Mouse (Mus musculus): Measurements from ENCODE around the gene Sec22c. TPM values are rescaled to one million over a fixed set of nuclear protein-coding genes. Genes with fewer than 3 reads are reported as not detected.
A peak's percentile ranks its signal among the peaks of the same experiment; 100 is the strongest.

The Sec22c gene
- polyA plus RNA-seq, 1 experiment from 2014 or later: 3.7 TPM

- DNase-seq (no peak), ATAC-seq (ENCODE audit: low read depth) (no peak)
- H3K9me3 ChIP-seq (replicated peaks): no peaks in the 10 kb centered on the region
- no peaks in the 10 kb centered on the region for H3K36me3 ChIP-seq
- peaks cover 25% of the 10 kb centered on the region for H3K4me1 ChIP-seq (replicated peaks)
- peak overlapping the region; percentile 21 for H3K4me3 ChIP-seq (replicated peaks)
- H3K9ac ChIP-seq: no peak overlapping the region
- H3K27ac ChIP-seq: no peak overlapping the region
- peaks cover 55% of the 10 kb centered on the region for H3K27me3 ChIP-seq
- WGBS (ENCODE audit: insufficient replicate concordance): 1% methylated on average over 28 of the region's 28 CpGs
- H3K4me2 ChIP-seq: peak overlapping the region; percentile 50
Observed at GRCm38 (mm10) chr9:121669348-121669791, 35.9 kb downstream of the Sec22c start.

- 58% methylated on average over 11 of the region's 11 CpGs for whole genome bisulfite sequencing (ENCODE audit: insufficient replicate concordance)
- Histone ChIP-seq H3K4me1 (replicated peaks) (peaks cover 25% of the 10 kb centered on the region), H3K4me3 (replicated peaks) (no peak overlapping the region), H3K27ac (no peak overlapping the region), H3K9me3 (replicated peaks) (no peaks in the 10 kb centered on the region), H3K9ac (no peak overlapping the region), H3K4me2 (no peak overlapping the region), H3K27me3 (peaks cover 55% of the 10 kb centered on the region), H3K36me3 (no peaks in the 10 kb centered on the region)
- no peak for DNase-seq
- ATAC-seq (ENCODE audit: low read depth): no peak
Observed at GRCm38 (mm10) chr9:121667822-121668221, 37.5 kb downstream of the Sec22c start.

GRCm38 (mm10) chr9:121666957-121667630 is 38.2 kb downstream of the Sec22c start:
- Histone ChIP-seq H3K4me3 (replicated peaks) (no peak overlapping the region), H3K9me3 (replicated peaks) (no peaks in the 10 kb centered on the region), H3K4me1 (replicated peaks) (peaks cover 21% of the 10 kb centered on the region), H3K36me3 (no peaks in the 10 kb centered on the region), H3K27me3 (peaks cover 55% of the 10 kb centered on the region), H3K27ac (no peak overlapping the region), H3K9ac (no peak overlapping the region), H3K4me2 (no peak overlapping the region)
- no peak for ATAC-seq (ENCODE audit: low read depth)
- WGBS (ENCODE audit: insufficient replicate concordance): 69% methylated on average over 16 of the region's 16 CpGs
- no peak for DNase-seq

- no peak overlapping the region for H3K27ac ChIP-seq
- no peak for ATAC-seq (ENCODE audit: low read depth)
- H3K4me2 ChIP-seq: no peak overlapping the region
- H3K4me1 ChIP-seq (replicated peaks): no peaks in the 10 kb centered on the region
- H3K36me3 ChIP-seq: no peaks in the 10 kb centered on the region
- no peak overlapping the region for H3K4me3 ChIP-seq (replicated peaks)
- H3K27me3 ChIP-seq: peaks cover 39% of the 10 kb centered on the region
- DNase-seq: no peak
- H3K9me3 ChIP-seq (replicated peaks): no peaks in the 10 kb centered on the region
- no peak overlapping the region for H3K9ac ChIP-seq
- WGBS (ENCODE audit: insufficient replicate concordance): 66% methylated on average over 5 of the region's 5 CpGs
Observed at GRCm38 (mm10) chr9:121664104-121664503, 41.2 kb downstream of the Sec22c start.

GRCm38 (mm10) chr9:121663467-121663866 is 41.8 kb downstream of the Sec22c start:
- Histone ChIP-seq H3K9me3 (replicated peaks) (no peaks in the 10 kb centered on the region), H3K27me3 (peaks cover 33% of the 10 kb centered on the region), H3K4me2 (no peak overlapping the region), H3K36me3 (no peaks in the 10 kb centered on the region), H3K27ac (no peak overlapping the region), H3K9ac (no peak overlapping the region), H3K4me1 (replicated peaks) (no peaks in the 10 kb centered on the region), H3K4me3 (replicated peaks) (no peak overlapping the region)
- WGBS (ENCODE audit: insufficient replicate concordance): 54% methylated on average over 6 of the region's 6 CpGs
- DNase-seq (no peak), ATAC-seq (ENCODE audit: low read depth) (no peak)

GRCm38 (mm10) chr9:121659791-121660190 is 45.5 kb downstream of the Sec22c start:
- no peak overlapping the region for H3K27ac ChIP-seq
- no peaks in the 10 kb centered on the region for H3K4me1 ChIP-seq (replicated peaks)
- WGBS (ENCODE audit: insufficient replicate concordance): 62% methylated on average over 7 of the region's 7 CpGs
- no peak overlapping the region for H3K9ac ChIP-seq
- no peak for DNase-seq
- no peak overlapping the region for H3K4me3 ChIP-seq (replicated peaks)
- H3K27me3 ChIP-seq: peaks cover 7% of the 10 kb centered on the region; the same call in 1 of the 2 replicates
- H3K36me3 ChIP-seq: no peaks in the 10 kb centered on the region
- H3K4me2 ChIP-seq: no peak overlapping the region
- ATAC-seq (ENCODE audit: low read depth): no peak
- H3K9me3 ChIP-seq (replicated peaks): no peaks in the 10 kb centered on the region

- 45% methylated on average over 7 of the region's 7 CpGs for WGBS (ENCODE audit: insufficient replicate concordance)
- no peaks in the 10 kb centered on the region for H3K4me1 ChIP-seq (replicated peaks)
- peaks cover 7% of the 10 kb centered on the region; the same call in 1 of the 2 replicates for H3K27me3 ChIP-seq
- no peak overlapping the region for H3K4me3 ChIP-seq (replicated peaks)
- H3K9ac ChIP-seq: no peak overlapping the region
- no peak overlapping the region for H3K4me2 ChIP-seq
- ATAC-seq (ENCODE audit: low read depth) (no peak), DNase-seq (no peak)
- no peaks in the 10 kb centered on the region for H3K9me3 ChIP-seq (replicated peaks)
- no peak overlapping the region for H3K27ac ChIP-seq
- no peaks in the 10 kb centered on the region for H3K36me3 ChIP-seq
Observed at GRCm38 (mm10) chr9:121658248-121658647, 47.0 kb downstream of the Sec22c start.

- Histone ChIP-seq H3K27me3 (peaks cover 7% of the 10 kb centered on the region; the same call in 1 of the 2 replicates), H3K4me2 (no peak overlapping the region)
- 52% methylated on average over 13 of the region's 13 CpGs for WGBS (ENCODE audit: insufficient replicate concordance)
Observed at GRCm38 (mm10) chr9:121657143-121657542, 48.1 kb downstream of the Sec22c start.

GRCm38 (mm10) chr9:121656322-121656721 is 49.0 kb downstream of the Sec22c start:
- H3K27ac ChIP-seq: no peak overlapping the region
- no peaks in the 10 kb centered on the region for H3K9me3 ChIP-seq (replicated peaks)
- peaks cover 7% of the 10 kb centered on the region; the same call in 1 of the 2 replicates for H3K27me3 ChIP-seq
- H3K4me1 ChIP-seq (replicated peaks): no peaks in the 10 kb centered on the region
- WGBS (ENCODE audit: insufficient replicate concordance): 64% methylated on average over 5 of the region's 5 CpGs
- ATAC-seq (ENCODE audit: low read depth) (no peak), DNase-seq (no peak)
- H3K4me3 ChIP-seq (replicated peaks): no peak overlapping the region
- H3K9ac ChIP-seq: no peak overlapping the region
- no peak overlapping the region for H3K4me2 ChIP-seq
- no peaks in the 10 kb centered on the region for H3K36me3 ChIP-seq

More at GRCm38 (mm10) chr9:121657143-121657542, 48.1 kb downstream of the Sec22c start:
- ATAC-seq (ENCODE audit: low read depth): no peak
- Histone ChIP-seq H3K27ac (no peak overlapping the region), H3K9me3 (replicated peaks) (no peaks in the 10 kb centered on the region), H3K9ac (no peak overlapping the region), H3K36me3 (no peaks in the 10 kb centered on the region), H3K4me3 (replicated peaks) (no peak overlapping the region), H3K4me1 (replicated peaks) (no peaks in the 10 kb centered on the region)
- no peak for DNase-seq

GRCm38 (mm10) chr9:121653668-121654067 is 51.6 kb downstream of the Sec22c start:
- H3K4me2 ChIP-seq: no peak overlapping the region
- no peak overlapping the region for H3K4me3 ChIP-seq (replicated peaks)
- H3K4me1 ChIP-seq (replicated peaks): no peaks in the 10 kb centered on the region
- H3K36me3 ChIP-seq: no peaks in the 10 kb centered on the region
- ATAC-seq (ENCODE audit: low read depth): no peak
- 61% methylated on average over 10 of the region's 10 CpGs for WGBS (ENCODE audit: insufficient replicate concordance)
- 0 out of 2 replicates have a peak, but pooled peaks cover 3% of the 10 kb centered on the region for H3K27me3 ChIP-seq
- no peaks in the 10 kb centered on the region for H3K9me3 ChIP-seq (replicated peaks)
- DNase-seq: no peak
- H3K9ac ChIP-seq: no peak overlapping the region
- no peak overlapping the region for H3K27ac ChIP-seq

- Histone ChIP-seq H3K4me2 (no peak overlapping the region), H3K9ac (no peak overlapping the region), H3K27ac (no peak overlapping the region), H3K9me3 (replicated peaks) (no peaks in the 10 kb centered on the region), H3K27me3 (peaks cover 37% of the 10 kb centered on the region), H3K4me3 (replicated peaks) (no peak overlapping the region), H3K4me1 (replicated peaks) (peaks cover 17% of the 10 kb centered on the region), H3K36me3 (no peaks in the 10 kb centered on the region)
- DNase-seq: no peak
- 44% methylated on average over 7 of the region's 7 CpGs for WGBS (ENCODE audit: insufficient replicate concordance)
- ATAC-seq (ENCODE audit: low read depth): no peak
Observed at GRCm38 (mm10) chr9:121647026-121647425, 58.3 kb downstream of the Sec22c start.

- Histone ChIP-seq H3K4me2 (no peak overlapping the region), H3K4me3 (replicated peaks) (no peak overlapping the region), H3K4me1 (replicated peaks) (peaks cover 21% of the 10 kb centered on the region), H3K36me3 (no peaks in the 10 kb centered on the region), H3K27me3 (peaks cover 59% of the 10 kb centered on the region), H3K9ac (no peak overlapping the region), H3K9me3 (replicated peaks) (no peaks in the 10 kb centered on the region), H3K27ac (no peak overlapping the region)
- DNase-seq: no peak
- ATAC-seq (ENCODE audit: low read depth): no peak
- WGBS (ENCODE audit: insufficient replicate concordance): 26% methylated on average over 3 of the region's 3 CpGs
Observed at GRCm38 (mm10) chr9:121644855-121645254, 60.4 kb downstream of the Sec22c start.
